Mouse (Mus musculus) NIH3T3 (cell line): Measurements from ENCODE around the gene Cdh13.

Experiments used
- DNase-seq: peaks from one replicate; pipeline ENCODE4 v3.0.0-alpha.2; 2012; ENCODE audit warnings: low read depth

The Cdh13 gene

GRCm38 (mm10) chr8:118797127-118797526 is 513.6 kb downstream of the Cdh13 start:
- no peak for DNase-seq

GRCm38 (mm10) chr8:118803168-118803567 is 519.6 kb downstream of the Cdh13 start:
- no peak for DNase-seq

GRCm38 (mm10) chr8:118809660-118810059 is 526.1 kb downstream of the Cdh13 start:
- no peak for DNase-seq

GRCm38 (mm10) chr8:118815055-118815454 is 531.5 kb downstream of the Cdh13 start:
- no peak for DNase-seq

- DNase-seq = no peak
Observed at GRCm38 (mm10) chr8:118826761-118827160, 543.2 kb downstream of the Cdh13 start.

GRCm38 (mm10) chr8:118827726-118828125 is 544.2 kb downstream of the Cdh13 start:
- no peak for DNase-seq

- no peak for DNase-seq
Observed at GRCm38 (mm10) chr8:118830291-118830690, 546.8 kb downstream of the Cdh13 start.

GRCm38 (mm10) chr8:118831026-118831425 is 547.5 kb downstream of the Cdh13 start:
- no peak for DNase-seq

- no peak for DNase-seq
Observed at GRCm38 (mm10) chr8:118838801-118839200, 555.3 kb downstream of the Cdh13 start.

GRCm38 (mm10) chr8:118845690-118846089 is 562.2 kb downstream of the Cdh13 start:
- no peak for DNase-seq

GRCm38 (mm10) chr8:118848021-118848420 is 564.5 kb downstream of the Cdh13 start:
- no peak for DNase-seq

GRCm38 (mm10) chr8:118849515-118849914 is 566.0 kb downstream of the Cdh13 start:
- no peak for DNase-seq

- DNase-seq = peak; percentile 54
Observed at GRCm38 (mm10) chr8:118850381-118850780, 566.8 kb downstream of the Cdh13 start.

GRCm38 (mm10) chr8:118851361-118851760 is 567.8 kb downstream of the Cdh13 start:
- no peak for DNase-seq

- DNase-seq = no peak
Observed at GRCm38 (mm10) chr8:118852861-118853260, 569.3 kb downstream of the Cdh13 start.

GRCm38 (mm10) chr8:118854656-118855055 is 571.1 kb downstream of the Cdh13 start:
- DNase-seq = no peak

GRCm38 (mm10) chr8:118866332-118866731 is 582.8 kb downstream of the Cdh13 start:
- DNase-seq = no peak

GRCm38 (mm10) chr8:118870711-118871110 is 587.2 kb downstream of the Cdh13 start:
- DNase-seq = no peak

- DNase-seq = no peak
Observed at GRCm38 (mm10) chr8:118879939-118880825, 596.6 kb downstream of the Cdh13 start.

- DNase-seq = no peak
Observed at GRCm38 (mm10) chr8:118884296-118884695, 600.8 kb downstream of the Cdh13 start.

- no peak for DNase-seq
Observed at GRCm38 (mm10) chr8:118884988-118885387, 601.5 kb downstream of the Cdh13 start.

- no peak for DNase-seq
Observed at GRCm38 (mm10) chr8:118902402-118902801, 618.9 kb downstream of the Cdh13 start.

GRCm38 (mm10) chr8:118916513-118916912 is 633.0 kb downstream of the Cdh13 start:
- no peak for DNase-seq

GRCm38 (mm10) chr8:118937412-118937811 is 653.9 kb downstream of the Cdh13 start:
- DNase-seq = no peak
